Mouse (Mus musculus): ENCODE data around the gene Htt. TPM values are rescaled to one million over a fixed set of nuclear protein-coding genes. Genes with fewer than 3 reads are reported as not detected.

Gene Htt
- total RNA-seq, 1 experiment, result 25.6 TPM

DNA sequence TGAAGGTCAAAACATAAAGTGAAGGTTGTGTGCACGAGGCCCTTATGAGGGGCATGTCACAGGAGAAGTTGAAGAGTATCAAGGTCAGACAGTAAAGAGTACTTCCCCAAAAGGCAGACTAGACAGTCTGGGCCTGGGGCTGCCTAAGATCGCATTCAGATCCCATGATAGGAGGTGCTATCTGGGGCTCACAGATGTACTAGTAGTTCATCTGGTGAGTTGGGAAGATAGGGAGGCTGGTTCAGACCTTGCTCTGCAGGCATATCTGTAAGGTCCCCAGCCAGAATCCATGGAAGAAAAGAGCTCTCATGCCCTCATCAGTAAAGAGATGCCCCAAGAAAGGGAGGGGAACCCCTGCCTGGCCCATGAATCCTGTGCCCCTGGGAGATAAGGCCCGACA, 157.2 kb downstream of the Htt start:
- no peaks in the 10 kb centered on the region for H3K9me3 ChIP-seq (ENCODE audit: control insufficient read depth, insufficient read depth, low read depth, low read length)
- H3K4me3 ChIP-seq (ENCODE audit: insufficient read depth in 1 of 2, low read depth in 1 of 2, low read length in 2 of 2, poor library complexity in 1 of 2, severe bottlenecking in 1 of 2), result no peak overlapping the region
- no peak for DNase-seq (ENCODE audit: low read depth, low spot score)
- H3K27ac ChIP-seq (ENCODE audit: insufficient read depth, low read depth, low read length, poor library complexity, severe bottlenecking), result no peak overlapping the region
- H3K4me1 ChIP-seq (ENCODE audit: control insufficient read depth in 2 of 2, insufficient read depth in 2 of 2, low read length in 2 of 2, poor library complexity in 1 of 2), result peaks cover 0 to 1% of the 10 kb centered on the region in 2 experiments; a peak in 1 of 4 replicates
- H3K36me3 ChIP-seq (ENCODE audit: control insufficient read depth, insufficient read depth, low read length, poor library complexity, severe bottlenecking), result no peaks in the 10 kb centered on the region
- TF ChIP-seq MAFK (IDR thresholded peaks at IDR 0.05; ENCODE audit: insufficient read depth, low read depth, low read length), result no peak
- TF ChIP-seq CHD2 (IDR thresholded peaks at IDR 0.05; ENCODE audit: low read depth, low read length), result no peak
- TF ChIP-seq ZNF384 (IDR thresholded peaks at IDR 0.05; ENCODE audit: low read depth, low read length), result no peak
- no peak for TF ChIP-seq HCFC1 (IDR thresholded peaks at IDR 0.05; ENCODE audit: borderline replicate concordance, insufficient read depth, low read length)
- TF ChIP-seq ZC3H11A (IDR thresholded peaks at IDR 0.05; ENCODE audit: borderline replicate concordance, low read depth, low read length), result no peak
- no peak overlapping the region for H3K9ac ChIP-seq (ENCODE audit: insufficient read depth, low read depth, low read length, poor library complexity, severe bottlenecking)
- in situ Hi-C loops (cut with MboI; ENCODE audit: low sequenced_read_pairs in 2 of 2, unreplicated experiment in 2 of 2), result loop anchor here in 1 of 2 experiments (10.0 kb wide), 1 partner anchor 126 kb away; the partner anchor contains the start of gene Hgfac

DNA sequence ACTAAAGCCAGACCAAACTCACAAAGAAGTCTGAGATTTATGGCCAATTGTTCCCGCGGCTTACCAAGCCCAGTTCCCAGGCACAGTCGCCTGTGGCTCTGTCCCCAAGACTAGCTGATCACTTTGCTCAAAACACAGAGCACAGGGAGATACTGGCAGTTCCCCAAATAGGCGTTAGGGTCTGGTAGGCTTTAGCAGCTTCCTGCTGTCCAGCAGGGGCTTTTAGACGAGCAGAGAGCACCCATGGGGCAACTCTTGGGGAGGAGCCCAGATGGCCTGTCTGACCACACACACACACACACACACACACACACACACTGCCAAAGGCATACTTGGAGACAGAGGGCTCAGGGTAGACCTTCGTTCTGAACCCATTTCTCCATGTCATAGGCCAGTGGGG, 161.0 kb downstream of the Htt start:
- Histone ChIP-seq H3K36me3 (ENCODE audit: control insufficient read depth, insufficient read depth, low read length, poor library complexity, severe bottlenecking) (no peaks in the 10 kb centered on the region), H3K4me3 (ENCODE audit: insufficient read depth in 1 of 2, low read depth in 1 of 2, low read length in 2 of 2, poor library complexity in 1 of 2, severe bottlenecking in 1 of 2) (no peak overlapping the region), H3K9me3 (ENCODE audit: control insufficient read depth, insufficient read depth, low read depth, low read length) (no peaks in the 10 kb centered on the region), H3K4me1 (ENCODE audit: control insufficient read depth in 2 of 2, insufficient read depth in 2 of 2, low read length in 2 of 2, poor library complexity in 1 of 2) (no peaks in the 10 kb centered on the region), H3K27ac (ENCODE audit: insufficient read depth, low read depth, low read length, poor library complexity, severe bottlenecking) (no peak overlapping the region), H3K9ac (ENCODE audit: insufficient read depth, low read depth, low read length, poor library complexity, severe bottlenecking) (no peak overlapping the region)
- TF ChIP-seq CHD2 (IDR thresholded peaks at IDR 0.05; ENCODE audit: low read depth, low read length) (no peak), ZC3H11A (IDR thresholded peaks at IDR 0.05; ENCODE audit: borderline replicate concordance, low read depth, low read length) (no peak), HCFC1 (IDR thresholded peaks at IDR 0.05; ENCODE audit: borderline replicate concordance, insufficient read depth, low read length) (no peak), ZNF384 (IDR thresholded peaks at IDR 0.05; ENCODE audit: low read depth, low read length) (no peak), MAFK (IDR thresholded peaks at IDR 0.05; ENCODE audit: insufficient read depth, low read depth, low read length) (no peak)
- in situ Hi-C loops (cut with MboI; ENCODE audit: low sequenced_read_pairs in 2 of 2, unreplicated experiment in 2 of 2), result no loop called here
- no peak for DNase-seq (ENCODE audit: low read depth, low spot score)

DNA sequence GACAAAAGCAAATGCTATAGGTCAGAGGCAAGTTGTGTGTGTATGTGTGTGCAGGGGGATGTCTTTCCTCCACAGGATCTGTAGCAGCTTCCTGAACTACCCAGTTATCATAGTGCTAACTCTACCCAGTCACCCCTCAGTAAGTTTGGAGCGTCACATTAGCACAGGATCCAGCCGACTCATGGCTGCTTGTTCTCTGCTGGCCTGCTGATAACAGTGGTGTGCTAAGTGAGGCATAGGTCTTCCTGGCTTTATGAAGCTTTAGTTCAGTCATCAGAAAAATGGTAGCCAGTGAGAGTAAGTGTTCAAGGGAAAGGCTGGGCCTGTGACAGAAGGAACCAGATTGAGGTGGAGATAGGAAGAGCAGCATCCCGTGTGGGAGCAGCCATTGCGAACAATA, 162.4 kb downstream of the Htt start:
- H3K9me3 ChIP-seq (ENCODE audit: control insufficient read depth, insufficient read depth, low read depth, low read length), result no peaks in the 10 kb centered on the region
- TF ChIP-seq ZC3H11A (IDR thresholded peaks at IDR 0.05; ENCODE audit: borderline replicate concordance, low read depth, low read length) (no peak), ZNF384 (IDR thresholded peaks at IDR 0.05; ENCODE audit: low read depth, low read length) (no peak), HCFC1 (IDR thresholded peaks at IDR 0.05; ENCODE audit: borderline replicate concordance, insufficient read depth, low read length) (no peak), MAFK (IDR thresholded peaks at IDR 0.05; ENCODE audit: insufficient read depth, low read depth, low read length) (no peak)
- H3K4me1 ChIP-seq (ENCODE audit: control insufficient read depth in 2 of 2, insufficient read depth in 2 of 2, low read length in 2 of 2, poor library complexity in 1 of 2), result no peaks in the 10 kb centered on the region
- DNase-seq (ENCODE audit: low read depth, low spot score), result no peak
- no peak overlapping the region for H3K4me3 ChIP-seq (ENCODE audit: insufficient read depth in 1 of 2, low read depth in 1 of 2, low read length in 2 of 2, poor library complexity in 1 of 2, severe bottlenecking in 1 of 2)
- H3K27ac ChIP-seq (ENCODE audit: insufficient read depth, low read depth, low read length, poor library complexity, severe bottlenecking), result no peak overlapping the region
- H3K9ac ChIP-seq (ENCODE audit: insufficient read depth, low read depth, low read length, poor library complexity, severe bottlenecking), result no peak overlapping the region
- H3K36me3 ChIP-seq (ENCODE audit: control insufficient read depth, insufficient read depth, low read length, poor library complexity, severe bottlenecking), result no peaks in the 10 kb centered on the region
- in situ Hi-C loops (cut with MboI; ENCODE audit: low sequenced_read_pairs in 2 of 2, unreplicated experiment in 2 of 2), result no loop called here

DNA sequence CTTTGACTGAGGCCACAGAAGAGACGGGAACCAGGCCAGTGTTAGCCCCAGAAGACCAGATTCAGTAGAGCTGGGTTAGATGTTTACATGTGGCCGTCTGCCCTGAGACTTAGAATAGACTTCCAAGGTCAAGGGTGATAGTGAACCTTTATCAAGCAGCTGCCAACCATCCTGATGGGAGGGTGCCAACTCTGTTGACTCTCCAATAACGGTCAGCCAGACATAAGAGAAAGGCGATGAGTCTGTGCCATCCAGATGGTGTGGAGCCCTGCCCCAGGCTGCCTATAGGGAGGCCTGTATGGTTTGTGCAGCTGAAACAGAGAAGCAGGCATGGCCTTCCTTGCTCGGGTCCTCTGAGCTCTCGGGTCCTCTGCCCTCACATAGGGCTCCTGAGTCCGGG, 163.0 kb downstream of the Htt start:
- TF ChIP-seq MAFK (IDR thresholded peaks at IDR 0.05; ENCODE audit: insufficient read depth, low read depth, low read length), result no peak
- TF ChIP-seq ZC3H11A (IDR thresholded peaks at IDR 0.05; ENCODE audit: borderline replicate concordance, low read depth, low read length), result no peak
- TF ChIP-seq ZNF384 (IDR thresholded peaks at IDR 0.05; ENCODE audit: low read depth, low read length), result no peak
- TF ChIP-seq CHD2 (IDR thresholded peaks at IDR 0.05; ENCODE audit: low read depth, low read length), result no peak
- TF ChIP-seq HCFC1 (IDR thresholded peaks at IDR 0.05; ENCODE audit: borderline replicate concordance, insufficient read depth, low read length), result no peak
- no peak overlapping the region for H3K9ac ChIP-seq (ENCODE audit: insufficient read depth, low read depth, low read length, poor library complexity, severe bottlenecking)
- no peak for DNase-seq (ENCODE audit: low read depth, low spot score)
- no peak overlapping the region for H3K4me3 ChIP-seq (ENCODE audit: insufficient read depth in 1 of 2, low read depth in 1 of 2, low read length in 2 of 2, poor library complexity in 1 of 2, severe bottlenecking in 1 of 2)
- H3K4me1 ChIP-seq (ENCODE audit: control insufficient read depth in 2 of 2, insufficient read depth in 2 of 2, low read length in 2 of 2, poor library complexity in 1 of 2), result no peaks in the 10 kb centered on the region
- H3K36me3 ChIP-seq (ENCODE audit: control insufficient read depth, insufficient read depth, low read length, poor library complexity, severe bottlenecking), result no peaks in the 10 kb centered on the region
- H3K27ac ChIP-seq (ENCODE audit: insufficient read depth, low read depth, low read length, poor library complexity, severe bottlenecking), result no peak overlapping the region
- H3K9me3 ChIP-seq (ENCODE audit: control insufficient read depth, insufficient read depth, low read depth, low read length), result no peaks in the 10 kb centered on the region
- in situ Hi-C loops (cut with MboI; ENCODE audit: low sequenced_read_pairs in 2 of 2, unreplicated experiment in 2 of 2), result no loop called here

GRCm38 (mm10) chr5:34927648-34928047, 166.1 kb downstream of the Htt start:
- Histone ChIP-seq H3K4me3 (ENCODE audit: insufficient read depth in 1 of 2, low read depth in 1 of 2, low read length in 2 of 2, poor library complexity in 1 of 2, severe bottlenecking in 1 of 2) (no peak overlapping the region), H3K27ac (ENCODE audit: insufficient read depth, low read depth, low read length, poor library complexity, severe bottlenecking) (no peak overlapping the region), H3K36me3 (ENCODE audit: control insufficient read depth, insufficient read depth, low read length, poor library complexity, severe bottlenecking) (no peaks in the 10 kb centered on the region), H3K9ac (ENCODE audit: insufficient read depth, low read depth, low read length, poor library complexity, severe bottlenecking) (no peak overlapping the region), H3K9me3 (ENCODE audit: control insufficient read depth, insufficient read depth, low read depth, low read length) (no peaks in the 10 kb centered on the region), H3K4me1 (ENCODE audit: control insufficient read depth in 2 of 2, insufficient read depth in 2 of 2, low read length in 2 of 2, poor library complexity in 1 of 2) (no peaks in the 10 kb centered on the region)
- no peak for DNase-seq (ENCODE audit: low read depth, low spot score)
- TF ChIP-seq CHD2 (IDR thresholded peaks at IDR 0.05; ENCODE audit: low read depth, low read length), result no peak
- TF ChIP-seq ZNF384 (IDR thresholded peaks at IDR 0.05; ENCODE audit: low read depth, low read length), result no peak
- no peak for TF ChIP-seq MAFK (IDR thresholded peaks at IDR 0.05; ENCODE audit: insufficient read depth, low read depth, low read length)
- TF ChIP-seq ZC3H11A (IDR thresholded peaks at IDR 0.05; ENCODE audit: borderline replicate concordance, low read depth, low read length), result no peak
- TF ChIP-seq HCFC1 (IDR thresholded peaks at IDR 0.05; ENCODE audit: borderline replicate concordance, insufficient read depth, low read length), result no peak
- in situ Hi-C loops (cut with MboI; ENCODE audit: low sequenced_read_pairs in 2 of 2, unreplicated experiment in 2 of 2), result no loop called here

Data from ES-E14 (cell line).